Mouse (Mus musculus) thymus, postnatal 25 days (tissue): Measurements from ENCODE around the gene Gm20388.

Experiments
- DNase-seq: peaks from one replicate; pipeline ENCODE4 v3.0.0; 2022

Gm20388 gene

GRCm38 (mm10) chr8:123700399-123701070, 3789.9 kb downstream of the Gm20388 start:
- DNase-seq = no peak

DNA sequence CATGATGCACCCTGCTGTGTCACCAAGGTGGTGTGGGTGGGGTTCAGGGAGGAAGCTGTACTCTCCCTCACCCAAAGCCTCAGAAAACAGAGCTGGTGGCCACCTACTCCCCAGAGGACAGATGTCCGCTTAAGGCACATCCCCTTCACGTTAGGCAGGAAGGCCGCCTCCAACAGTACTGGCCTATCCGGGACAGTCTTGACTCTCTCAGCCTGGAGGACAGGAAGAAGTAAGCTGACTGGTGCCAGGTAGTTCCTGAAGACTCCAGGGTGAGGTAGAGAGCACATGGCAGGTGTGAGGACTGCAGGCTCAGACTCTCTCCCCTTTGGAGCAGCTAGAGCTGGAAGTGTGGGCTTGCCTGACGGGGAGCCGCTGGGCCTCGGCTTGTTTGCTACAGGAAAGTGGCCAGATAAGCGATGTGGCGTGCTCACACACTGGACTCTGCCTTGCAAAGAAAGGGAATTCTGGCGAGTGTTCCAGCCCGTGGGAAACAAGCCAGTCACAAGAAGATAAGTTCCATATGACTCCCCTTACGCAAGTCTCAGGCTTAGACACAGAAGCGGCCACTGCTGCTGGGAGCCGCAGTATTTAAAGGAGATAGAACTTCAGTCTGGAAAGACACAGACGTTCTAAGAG, 3791.4 kb downstream of the Gm20388 start:
- DNase-seq = no peak

DNA sequence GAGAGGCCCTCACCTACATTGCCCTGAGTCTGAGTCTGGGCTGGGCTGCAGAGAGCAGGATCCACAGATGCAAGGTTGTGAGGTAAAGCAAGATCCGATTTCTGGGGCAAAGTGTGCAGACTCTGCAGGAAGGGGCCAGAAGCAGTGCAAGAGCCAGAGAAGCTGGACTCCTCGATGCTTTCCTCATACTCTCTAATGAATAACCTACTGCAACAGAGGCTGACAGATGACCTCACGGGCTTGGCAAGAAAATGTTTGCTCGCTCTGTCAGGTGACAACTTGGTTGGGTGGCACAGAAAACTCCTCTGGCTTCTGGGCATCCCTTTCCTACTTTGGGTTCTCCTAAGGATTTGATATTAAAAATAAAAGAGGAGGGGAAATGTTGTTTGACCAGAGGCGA, 3794.7 kb downstream of the Gm20388 start:
- DNase-seq = no peak

GRCm38 (mm10) chr8:123707137-123707536, 3796.5 kb downstream of the Gm20388 start:
- no peak for DNase-seq

DNA sequence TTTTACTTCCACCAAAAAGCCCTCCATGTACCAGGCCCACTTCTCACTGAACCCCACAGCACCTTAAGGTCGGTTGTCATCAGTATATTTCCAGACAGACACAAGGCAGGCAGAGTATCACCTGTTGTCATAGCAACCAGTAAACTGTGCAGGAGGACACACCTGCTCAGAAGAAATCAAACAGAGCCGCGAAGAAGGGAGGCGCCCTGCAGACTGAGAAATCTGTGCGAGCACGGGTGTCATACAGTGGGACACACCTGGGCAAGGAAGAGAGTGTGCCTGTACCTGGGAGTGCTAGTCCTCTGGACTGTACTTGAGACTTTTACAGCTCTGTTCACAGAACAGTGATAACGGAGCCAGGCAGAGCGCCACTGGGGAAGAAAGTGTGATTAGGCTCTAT, 3798.1 kb downstream of the Gm20388 start:
- no peak for DNase-seq

GRCm38 (mm10) chr8:123710335-123710734, 3799.7 kb downstream of the Gm20388 start:
- no peak for DNase-seq

DNA sequence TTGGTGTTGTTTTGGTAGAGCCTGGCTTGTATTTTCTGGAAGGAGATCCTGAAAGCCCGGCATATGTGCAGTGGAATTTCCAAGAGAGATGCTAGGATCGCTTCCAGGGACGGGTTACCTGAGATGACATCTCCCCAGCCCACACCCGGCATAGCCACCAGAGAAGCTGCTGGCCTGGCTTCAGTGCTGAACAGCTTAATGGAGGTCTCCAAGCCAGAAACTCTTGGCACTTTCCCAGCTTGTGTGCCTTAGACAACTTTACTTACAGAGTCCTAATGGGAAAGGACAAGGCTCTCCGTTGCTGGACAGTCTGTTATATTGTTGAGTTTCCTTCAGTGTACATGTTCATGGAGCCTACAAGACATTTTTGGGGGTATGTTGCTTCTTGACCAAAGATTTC, 3803.8 kb downstream of the Gm20388 start:
- no peak for DNase-seq

DNA sequence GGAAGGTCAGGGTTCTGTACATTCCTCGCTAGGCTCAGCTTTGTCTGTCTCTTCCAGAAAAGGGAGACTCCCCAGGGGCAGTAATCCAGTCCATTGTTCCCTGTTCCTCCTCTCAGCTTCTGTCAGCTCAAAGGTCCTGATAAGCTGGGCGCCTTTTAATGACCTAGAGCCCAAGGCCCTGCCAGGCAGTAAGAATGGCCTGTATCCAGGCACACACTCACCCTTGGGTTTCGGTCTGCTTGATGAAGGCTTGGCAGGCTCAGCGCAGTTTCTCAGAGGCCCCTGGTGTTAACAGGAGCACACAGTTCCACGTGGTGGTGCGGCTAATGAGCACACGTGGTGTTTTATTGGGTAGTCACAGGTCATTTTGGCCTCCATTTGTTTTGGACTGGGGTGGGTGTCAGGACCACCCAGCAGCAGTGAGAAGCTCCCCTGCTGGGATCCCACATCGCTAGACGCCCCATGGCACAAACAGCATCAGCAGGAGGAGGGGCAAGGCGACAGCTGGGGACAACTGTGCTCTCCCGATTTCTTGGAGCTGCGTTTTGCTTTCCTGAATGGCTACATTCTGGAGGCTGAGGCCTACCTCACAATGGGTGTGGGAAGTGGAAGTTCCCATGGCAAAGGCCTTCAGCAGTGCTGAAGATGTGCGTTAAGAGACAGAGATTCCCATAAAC, 3805.4 kb downstream of the Gm20388 start:
- DNase-seq = no peak

DNA sequence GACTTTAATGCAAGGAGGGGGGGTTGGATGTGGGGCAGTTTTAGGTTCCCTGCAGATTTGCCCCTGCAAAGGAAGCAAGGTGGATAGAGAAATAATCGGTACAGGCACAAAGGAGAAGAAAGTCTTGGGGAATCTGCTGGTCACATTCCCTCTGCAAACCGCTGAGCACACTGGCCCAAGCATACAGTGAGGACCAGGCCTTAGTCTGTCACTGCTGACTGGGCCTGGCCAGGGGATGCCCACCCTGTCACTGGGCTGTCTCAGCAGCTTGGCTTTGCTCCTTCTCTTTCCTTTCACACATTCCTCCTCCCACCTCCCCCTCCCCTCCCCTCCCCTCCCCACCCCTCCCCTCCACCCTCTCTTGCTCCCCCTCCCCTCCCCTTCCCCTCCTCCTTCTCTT, 3806.5 kb downstream of the Gm20388 start:
- no peak for DNase-seq

- DNase-seq = no peak
These were observed 3807.2 kb downstream of the Gm20388 start for GRCm38 (mm10) chr8:123717516-123718490.

GRCm38 (mm10) chr8:123718752-123719151, 3808.1 kb downstream of the Gm20388 start:
- DNase-seq = no peak

GRCm38 (mm10) chr8:123719280-123719679, 3808.6 kb downstream of the Gm20388 start:
- DNase-seq = no peak

- no peak for DNase-seq
These were observed 3809.2 kb downstream of the Gm20388 start for GRCm38 (mm10) chr8:123719811-123720210.

DNA sequence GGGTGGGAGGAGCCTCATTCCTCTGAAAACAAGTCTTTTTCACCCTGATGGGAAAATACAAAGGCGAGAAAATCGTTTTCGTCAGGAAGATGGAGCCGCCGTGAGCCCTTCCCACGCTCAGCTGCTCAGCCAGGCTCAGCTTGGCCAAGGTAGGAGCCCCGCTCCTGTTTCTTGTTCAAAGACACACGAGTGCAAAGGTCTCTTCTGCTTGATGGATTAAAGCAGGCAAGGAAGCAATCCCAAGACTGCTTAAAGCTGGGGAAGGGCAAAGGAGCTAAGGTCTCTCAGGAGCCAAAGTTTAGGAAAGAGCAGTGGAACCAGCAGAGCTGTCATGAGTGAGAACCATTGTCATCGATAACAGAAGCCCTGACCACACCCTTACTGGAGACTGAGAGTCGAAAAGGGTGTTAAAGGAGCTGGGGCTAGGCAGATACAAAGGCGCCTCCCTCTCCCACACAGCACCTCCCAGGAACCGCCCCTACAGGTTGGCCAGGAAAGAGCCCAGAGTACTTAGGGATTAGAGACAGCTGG, 3809.9 kb downstream of the Gm20388 start:
- no peak for DNase-seq

DNA sequence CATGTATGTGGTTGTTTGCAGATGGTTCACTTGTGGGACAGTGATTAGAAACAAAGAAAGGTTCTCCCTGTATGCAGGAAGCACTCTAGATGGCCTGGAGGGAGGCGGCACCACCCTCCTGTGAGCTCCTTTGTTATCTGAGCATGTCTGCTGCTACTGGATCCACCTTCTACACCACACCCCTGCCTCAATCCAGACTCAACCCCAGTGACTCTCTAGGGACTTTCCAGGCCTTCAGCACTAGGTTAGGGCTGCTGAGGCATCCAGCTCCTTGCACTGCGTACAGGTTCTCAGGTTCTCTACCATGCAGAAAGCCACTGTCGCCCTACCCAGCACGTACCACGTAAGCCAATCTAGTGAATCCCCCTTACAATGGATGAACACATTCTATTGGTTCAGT, 3811.6 kb downstream of the Gm20388 start:
- no peak for DNase-seq

DNA sequence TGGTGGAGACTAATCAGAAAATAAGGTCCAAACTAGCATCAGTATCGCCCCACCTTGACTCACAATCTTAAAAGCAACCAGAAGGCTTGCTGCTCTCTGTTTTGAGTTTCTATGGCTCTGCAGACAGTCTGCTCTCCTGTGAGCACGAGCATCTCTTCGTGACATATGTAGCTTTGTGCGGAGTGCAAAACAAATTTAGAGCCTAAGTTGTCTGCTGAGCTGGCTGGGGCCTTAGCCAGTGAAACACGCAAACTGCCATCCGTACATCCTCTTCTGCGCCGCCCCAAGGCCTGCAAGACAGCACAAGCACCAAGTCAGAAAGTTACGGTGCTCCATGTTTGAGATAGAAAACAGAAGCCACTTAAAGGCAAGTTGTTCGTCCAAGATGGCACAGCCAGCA, 3814.1 kb downstream of the Gm20388 start:
- DNase-seq = no peak

DNA sequence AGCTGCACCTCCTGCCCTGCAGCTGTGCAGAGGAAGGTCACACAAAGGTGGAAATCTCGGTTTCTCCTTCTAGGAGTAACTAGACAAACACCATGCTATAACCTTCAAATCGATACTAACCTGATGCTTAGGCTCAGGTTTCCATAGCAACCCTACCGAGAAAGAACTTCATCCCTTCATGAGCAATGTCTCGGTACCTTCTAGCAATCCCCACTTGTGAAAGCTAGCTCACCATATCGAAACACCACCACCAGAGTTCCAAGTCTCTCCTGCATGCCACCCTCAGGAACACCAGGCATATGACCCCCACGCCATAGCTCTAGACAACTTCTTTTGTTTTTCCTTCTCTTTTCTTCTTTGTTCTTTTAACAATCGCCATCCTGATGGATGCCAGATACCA, 3814.6 kb downstream of the Gm20388 start:
- no peak for DNase-seq

DNA sequence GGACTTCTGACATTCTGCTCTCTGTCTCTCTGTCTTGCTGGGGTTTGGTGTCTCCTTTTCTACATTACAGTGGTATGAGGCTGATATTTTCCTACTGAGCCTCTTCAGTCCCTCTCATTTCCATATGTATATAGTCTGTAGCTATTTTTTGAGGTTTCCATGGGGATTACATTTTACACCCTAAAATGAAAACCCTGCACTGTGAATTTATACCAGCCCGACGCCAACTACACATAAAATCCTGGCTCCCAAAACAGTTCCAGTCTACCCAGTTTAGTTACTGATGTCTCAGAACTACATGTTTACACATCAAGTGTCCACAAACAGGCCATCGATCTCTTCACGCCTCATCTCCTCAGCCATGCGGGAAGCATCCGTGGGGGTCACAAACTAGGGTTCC, 3816.1 kb downstream of the Gm20388 start:
- DNase-seq = no peak

DNA sequence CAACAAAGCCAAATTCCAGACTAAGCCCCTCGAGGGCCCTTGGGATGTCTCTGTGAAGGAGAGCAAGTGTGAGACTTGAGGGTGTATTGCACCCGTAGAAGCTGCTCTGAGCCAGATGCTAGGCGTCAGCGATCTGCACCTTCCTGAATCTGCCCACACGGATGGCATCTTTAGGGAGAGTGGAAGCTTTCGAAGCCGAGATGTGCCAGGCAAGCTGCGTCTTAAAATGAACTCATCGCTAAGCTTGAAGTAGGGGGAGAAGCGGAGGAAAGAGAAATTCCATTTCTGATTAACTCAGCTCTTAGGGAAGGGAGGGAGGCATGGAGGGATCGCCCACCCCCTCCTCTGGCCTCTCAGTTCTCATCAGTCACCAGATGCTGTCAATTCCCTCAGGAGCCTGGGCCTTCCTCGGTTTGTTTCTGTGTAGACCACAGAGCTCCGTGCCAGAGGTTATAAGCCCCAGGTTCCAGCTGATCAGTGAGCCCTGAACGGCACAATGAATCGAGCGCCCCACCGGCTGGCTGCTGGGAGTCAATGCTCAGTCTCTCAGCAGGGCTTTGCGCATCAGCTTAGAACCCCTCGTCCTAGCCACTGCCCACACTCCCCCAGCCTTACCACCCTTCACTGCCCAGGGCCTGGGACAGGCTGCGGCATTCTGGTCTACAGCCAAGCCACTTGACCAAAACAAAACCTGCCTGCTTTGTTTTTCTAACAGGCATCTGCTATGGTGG, 3818.6 kb downstream of the Gm20388 start:
- DNase-seq = no peak

- no peak for DNase-seq
These were observed 3819.3 kb downstream of the Gm20388 start for GRCm38 (mm10) chr8:123729786-123730411.

DNA sequence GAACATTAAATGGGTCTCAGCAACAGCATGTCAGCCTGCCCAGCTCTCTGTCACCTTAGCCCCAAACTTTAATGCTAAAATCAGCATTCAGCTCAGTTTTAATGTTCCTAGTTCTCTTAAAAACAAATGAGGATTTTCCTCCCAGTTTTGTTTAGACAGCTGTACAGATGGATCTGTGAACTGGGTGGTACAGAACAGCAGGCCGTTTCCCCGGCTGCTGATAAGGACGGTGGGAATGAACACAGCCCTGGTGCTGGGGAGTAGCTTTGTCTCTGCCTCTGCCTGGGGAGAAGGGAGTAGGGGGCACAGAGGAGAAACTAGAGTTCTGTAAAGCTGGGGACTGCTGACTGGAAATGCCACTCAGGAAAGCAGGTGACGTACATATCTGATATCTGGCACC, 3821.7 kb downstream of the Gm20388 start:
- no peak for DNase-seq

DNA sequence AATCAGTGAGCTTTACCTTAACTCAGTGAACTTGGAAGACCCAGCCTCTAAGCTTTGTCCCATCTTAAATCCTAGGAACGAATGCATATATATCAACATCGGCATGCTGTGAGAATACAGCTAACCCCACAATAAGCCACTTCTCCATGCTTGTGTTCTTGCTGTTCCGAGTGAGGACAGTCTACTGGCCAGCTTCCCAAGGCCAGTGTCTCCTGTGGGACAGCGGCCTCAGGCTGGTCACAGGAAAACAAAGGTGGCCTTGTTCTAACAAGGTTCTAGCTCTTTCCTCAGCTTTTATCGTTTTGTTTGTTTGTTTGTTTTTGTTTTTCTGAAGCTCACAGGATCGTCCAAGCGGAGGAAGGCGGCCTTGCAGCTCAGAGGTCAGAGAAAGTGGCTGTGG, 3823.8 kb downstream of the Gm20388 start:
- no peak for DNase-seq
